Comparison of ENCODE assay signal across 17 mouse cellular contexts in the genomic region with DNA sequence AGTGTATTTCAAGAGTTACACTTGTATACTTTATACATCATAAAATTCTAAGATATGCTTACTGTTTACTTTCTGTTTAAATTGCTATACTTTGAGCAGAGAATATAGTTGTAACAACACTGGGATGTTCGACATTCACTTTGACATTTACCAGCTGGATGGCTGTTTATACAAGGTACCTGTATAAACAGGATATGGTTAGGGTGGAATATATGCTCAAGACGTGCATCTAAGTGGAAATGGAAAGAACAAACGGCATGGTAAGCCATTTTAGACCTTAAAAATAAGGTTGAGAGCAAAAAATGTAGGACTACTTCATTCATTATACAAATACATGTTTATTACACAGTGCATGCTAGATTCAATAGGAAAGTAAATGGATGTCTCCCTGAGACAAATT.
"Had no signal": no experiment of that assay in that cellular context is flagged by ENCODE, and none has a peak within 500 bp of the region (broad histone marks: within the 10 kb centered on the region; RNA-seq: fewer than 3 reads in every experiment).

No protein-coding gene starts in this region.

- ATAC-seq: hindbrain, embryonic 16.5 days; intestine, embryonic 15.5 days; intestine, postnatal 0 days; liver, embryonic 12.5 days had no signal

- DNase-seq: gastrocnemius, adult 2 months; gastrocnemius, postnatal 10 days; gastrocnemius, postnatal 25 days; heart, adult 18-20 months; heart, postnatal 14 days; heart, postnatal 4 days; kidney, adult 18-20 months; kidney, adult 8-10 months; kidney, postnatal 14 days; kidney, postnatal 36 days; layer of hippocampus, adult 9-11 months; layer of hippocampus, postnatal 36 days; left cerebral cortex, postnatal 4 days had no signal
